Mouse (Mus musculus) induced T-regulatory cell, adult 2 months (primary cell): ENCODE measurements around the gene Scgb2a2.
"Not testable (repeated sequence)": the region's sequence is repeated elsewhere in the genome, so short reads cannot be mapped to it uniquely, and the experiment has no call there.

Experiments
- DNase-seq: peaks from one replicate; pipeline ENCODE4 v3.0.0-alpha.2; 2012; ENCODE audit warnings: low read depth

Scgb2a2 gene

GRCm38 (mm10) chr19:9847262-9847661, at the start of gene Scgb2a2:
Scgb2a2 (plus strand) TSS chr19:9847562.
- no peak for DNase-seq

GRCm38 (mm10) chr19:9836581-9837340, 10.6 kb upstream of the Scgb2a2 start:
- peak; percentile 27 for DNase-seq

GRCm38 (mm10) chr19:9837341-9837715, 10.0 kb upstream of the Scgb2a2 start:
- no peak for DNase-seq

GRCm38 (mm10) chr19:9849368-9850075, 2.2 kb downstream of the Scgb2a2 start:
- DNase-seq, result not testable (repeated sequence)

GRCm38 (mm10) chr19:9860821-9861220, 13.5 kb downstream of the Scgb2a2 start:
- not testable (repeated sequence) for DNase-seq

- DNase-seq, result no peak
Measured at GRCm38 (mm10) chr19:9864856-9865255, 17.5 kb downstream of the Scgb2a2 start.

GRCm38 (mm10) chr19:9865466-9865865, 18.1 kb downstream of the Scgb2a2 start:
- DNase-seq, result no peak

- DNase-seq, result no peak
Measured at GRCm38 (mm10) chr19:9878186-9878835, 30.9 kb downstream of the Scgb2a2 start.

- no peak for DNase-seq
Measured at GRCm38 (mm10) chr19:9886348-9886747, 39.0 kb downstream of the Scgb2a2 start.

GRCm38 (mm10) chr19:9886771-9887170, 39.4 kb downstream of the Scgb2a2 start:
- no peak for DNase-seq

- DNase-seq, result peak; percentile 55
Measured at GRCm38 (mm10) chr19:9896067-9896466, 48.7 kb downstream of the Scgb2a2 start.

GRCm38 (mm10) chr19:9898339-9899066, 51.1 kb downstream of the Scgb2a2 start:
- DNase-seq, result peak; percentile 67

GRCm38 (mm10) chr19:9899072-9899779, 51.9 kb downstream of the Scgb2a2 start, which contains the start of gene Incenp:
Incenp (minus strand) TSS chr19:9899551.
- DNase-seq, result peak; percentile 99

GRCm38 (mm10) chr19:9899780-9900146, 52.4 kb downstream of the Scgb2a2 start:
- DNase-seq, result no peak

GRCm38 (mm10) chr19:9900696-9901095, 53.3 kb downstream of the Scgb2a2 start:
- not testable (repeated sequence) for DNase-seq
